Mouse (Mus musculus): ENCODE data around the gene Mcfd2. TPM values are rescaled to one million over a fixed set of nuclear protein-coding genes. Genes with fewer than 3 reads are reported as not detected.

Mcfd2 gene
- total RNA-seq, 2 experiments from 2014 or later, result 51.0 to 53.2 TPM

GRCm38 (mm10) chr17:87246103-87246502 is 19.6 kb downstream of the Mcfd2 start:
- DNase-seq (ENCODE audit: extremely low spot score in 1 of 2, low spot score in 1 of 2), result no peak

GRCm38 (mm10) chr17:87237826-87238225 is 27.9 kb downstream of the Mcfd2 start:
- no peak for DNase-seq (ENCODE audit: extremely low spot score in 1 of 2, low spot score in 1 of 2)

DNA sequence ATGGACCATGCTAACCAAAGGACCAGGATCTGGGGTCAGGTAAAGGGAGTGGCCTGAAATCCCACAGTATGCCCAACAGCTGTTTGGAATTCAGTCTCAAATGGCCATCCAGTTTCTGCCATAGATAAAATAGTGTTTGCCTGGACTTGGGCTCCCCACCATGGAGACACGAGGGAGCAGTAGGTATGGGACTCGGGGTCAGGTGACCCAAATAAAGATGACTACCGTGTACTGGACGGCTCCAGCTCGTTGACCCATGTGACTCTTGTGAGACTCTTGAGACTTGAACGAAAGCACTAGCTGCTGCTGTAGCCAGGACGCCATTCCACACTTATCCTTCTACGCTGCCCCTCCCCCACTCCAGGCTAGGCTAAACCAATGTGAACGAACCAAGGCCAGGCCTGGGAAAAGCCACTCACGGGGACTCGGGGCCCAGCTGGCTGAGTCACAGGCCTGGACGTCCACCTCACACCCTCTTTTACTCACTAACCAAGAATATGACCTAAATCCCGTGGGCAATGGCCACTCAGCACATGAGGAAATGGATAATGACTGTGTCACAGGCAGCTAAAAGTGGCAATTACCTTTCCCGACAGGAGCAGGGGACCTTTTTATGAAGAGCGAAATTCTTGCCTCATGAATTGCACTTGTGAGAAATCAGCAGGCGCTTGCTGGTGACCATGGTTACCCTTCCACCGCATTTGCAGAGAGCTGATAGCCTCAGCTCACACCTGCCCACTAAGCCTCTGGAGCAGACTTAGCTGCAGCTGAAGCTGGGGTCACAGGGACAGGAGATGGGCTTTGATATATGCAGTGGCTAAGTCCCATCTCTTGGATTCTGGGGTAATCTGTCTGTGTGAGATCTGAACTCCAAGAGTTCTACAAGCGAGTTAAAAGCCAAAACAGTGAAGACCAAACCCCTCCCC is 28.7 kb downstream of the Mcfd2 start:
- no peak for DNase-seq (ENCODE audit: extremely low spot score in 1 of 2, low spot score in 1 of 2)

DNA sequence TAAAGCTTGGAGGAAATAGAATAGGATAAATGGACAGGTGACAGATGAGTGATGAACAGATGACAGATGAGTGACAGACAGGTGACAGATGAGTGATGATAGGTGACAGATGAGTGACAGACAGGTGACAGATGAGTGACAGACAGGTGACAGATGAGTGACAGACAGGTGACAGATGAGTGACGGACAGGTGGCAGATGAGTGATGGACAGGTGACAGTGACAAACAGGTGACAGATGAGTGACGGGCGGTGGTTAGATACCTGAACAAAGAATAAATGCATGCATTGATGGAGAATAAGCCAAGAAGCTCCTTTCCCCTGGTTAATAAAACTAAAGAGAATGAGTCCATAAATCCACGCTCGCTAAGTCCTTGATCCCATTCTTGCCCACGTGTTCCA is 30.7 kb downstream of the Mcfd2 start:
- DNase-seq (ENCODE audit: extremely low spot score in 1 of 2, low spot score in 1 of 2), result no peak

GRCm38 (mm10) chr17:87227878-87228277 is 37.9 kb downstream of the Mcfd2 start:
- no peak for DNase-seq (ENCODE audit: extremely low spot score in 1 of 2, low spot score in 1 of 2)

DNA sequence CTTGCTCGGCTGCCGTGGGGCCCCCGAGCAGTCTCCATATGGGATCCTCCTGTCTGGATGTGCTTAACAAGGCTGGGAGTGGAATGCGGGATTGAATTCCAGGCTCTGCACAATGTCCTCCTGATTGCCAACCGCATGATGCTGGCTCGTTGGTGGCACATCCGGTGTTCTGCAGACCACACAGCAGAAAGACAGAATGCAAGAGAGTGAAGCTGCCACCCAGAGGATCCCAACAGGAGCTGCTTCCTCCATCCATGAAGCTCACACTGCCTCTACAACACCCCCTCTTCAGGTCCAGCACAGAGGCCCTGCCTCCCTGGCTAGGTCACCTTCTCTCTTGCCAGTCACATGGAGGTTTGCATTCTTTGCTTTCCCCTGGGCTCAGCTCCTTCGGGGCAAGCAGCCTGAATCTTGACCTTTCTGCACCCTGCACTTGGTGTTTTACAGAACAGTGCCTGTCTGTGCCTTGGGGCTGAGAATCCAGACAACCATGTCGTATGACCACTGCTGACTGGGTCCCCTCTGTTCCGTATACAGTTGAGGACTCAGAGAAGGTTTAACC is 39.6 kb downstream of the Mcfd2 start:
- no peak for DNase-seq (ENCODE audit: extremely low spot score in 1 of 2, low spot score in 1 of 2)

- DNase-seq (ENCODE audit: extremely low spot score in 1 of 2, low spot score in 1 of 2), result no peak
Observed at GRCm38 (mm10) chr17:87225384-87225783, 40.4 kb downstream of the Mcfd2 start.

DNA sequence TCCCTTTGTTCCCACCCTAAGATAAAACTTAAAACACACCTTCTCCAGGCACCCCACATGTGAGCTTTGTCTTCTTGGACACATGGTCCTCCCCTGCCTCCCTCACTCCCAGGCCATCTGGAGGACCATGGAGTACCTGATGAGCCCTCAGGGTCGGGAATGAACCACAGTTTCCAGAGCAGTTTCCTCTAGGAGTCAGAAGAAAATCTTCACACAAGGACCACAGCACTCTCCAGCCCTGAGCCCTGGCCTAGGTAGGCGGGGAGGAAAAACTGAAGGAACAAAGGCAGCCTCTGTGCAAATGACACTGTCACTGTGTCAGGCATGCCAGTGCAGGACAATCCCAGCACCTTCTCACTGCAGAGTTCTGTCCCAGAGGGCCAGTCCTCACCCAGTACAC is 41.3 kb downstream of the Mcfd2 start:
- DNase-seq (ENCODE audit: extremely low spot score in 1 of 2, low spot score in 1 of 2), result no peak

GRCm38 (mm10) chr17:87219456-87219855 is 46.3 kb downstream of the Mcfd2 start:
- no peak for DNase-seq (ENCODE audit: extremely low spot score in 1 of 2, low spot score in 1 of 2)

DNA sequence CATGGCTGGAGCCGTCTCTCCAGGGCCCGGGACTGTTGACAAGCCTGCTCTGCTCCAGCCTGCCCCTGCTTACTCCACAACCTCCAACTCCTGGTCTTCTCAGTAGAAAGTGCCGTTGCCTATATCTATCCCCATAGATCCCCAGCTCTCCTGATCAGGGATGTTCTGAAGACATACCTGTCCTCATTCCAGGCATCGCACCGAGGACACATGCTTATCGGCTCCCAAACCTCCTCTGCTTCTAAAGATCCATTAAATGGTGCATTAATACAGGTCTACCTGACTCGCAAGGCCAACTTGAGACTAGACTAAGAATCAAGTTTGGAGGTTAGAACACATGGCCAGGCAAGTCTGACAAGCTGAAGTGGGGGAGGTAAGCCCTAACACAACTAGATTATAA is 51.2 kb downstream of the Mcfd2 start:
- DNase-seq (ENCODE audit: extremely low spot score in 1 of 2, low spot score in 1 of 2), result no peak

GRCm38 (mm10) chr17:87210525-87210924 is 55.2 kb downstream of the Mcfd2 start:
- DNase-seq (ENCODE audit: extremely low spot score in 1 of 2, low spot score in 1 of 2), result no peak

DNA sequence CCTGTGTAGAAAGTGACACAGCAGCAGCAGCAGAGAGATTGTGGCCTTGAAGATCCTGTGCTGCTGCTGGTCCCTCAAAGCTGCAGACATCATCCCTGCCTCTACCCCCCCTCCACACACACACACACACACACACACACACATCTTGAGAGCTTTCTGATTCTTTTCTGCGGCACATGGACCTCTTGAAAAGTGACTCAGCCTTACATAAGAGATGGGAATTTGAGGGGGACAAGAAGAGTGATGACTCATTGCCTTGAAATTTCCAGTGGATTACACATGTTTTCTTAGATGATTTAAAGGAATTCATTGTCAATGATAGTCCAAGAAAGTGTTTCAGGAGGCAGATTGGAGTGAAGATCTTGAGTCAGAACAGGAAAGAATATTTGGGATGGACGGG is 58.9 kb downstream of the Mcfd2 start:
- DNase-seq (ENCODE audit: extremely low spot score in 1 of 2, low spot score in 1 of 2), result no peak

Other genes starting within 250 kb of the Mcfd2 start
- 10 to 100 TPM; 16.9 to 17.7 TPM for gene Pigf, start 240.5 kb downstream of the Mcfd2 start, total RNA-seq (2021)
- 10 to 100 TPM; 58.6 to 61.3 TPM for gene Cript, start 240.4 kb downstream of the Mcfd2 start, total RNA-seq (2021)
- 100 to 1,000 TPM in 1 of 2 experiments, 10 to 100 TPM in 1; 98.3 to 101 TPM for gene Socs5, start 158.3 kb downstream of the Mcfd2 start, total RNA-seq (2021)
- gene Ttc7, start 17.0 kb upstream of the Mcfd2 start, total RNA-seq (2021), result 1 to 10 TPM; 5.1 to 8.1 TPM
- not detected for gene Stpg4, start 161.8 kb upstream of the Mcfd2 start, total RNA-seq (2021)
- 1,000 to 10,000 TPM; 2,126 to 2,271 TPM for gene Calm2, start 181.0 kb upstream of the Mcfd2 start, total RNA-seq (2021)